Mouse (Mus musculus) kidney, embryonic 14.5 days (tissue): ENCODE data around the gene Pitpnm3. TPM values are rescaled to one million over a fixed set of nuclear protein-coding genes. Genes with fewer than 3 reads are reported as not detected.

Experiments
- ATAC-seq: fragments of 200-750 bp; cut with Nextera tagmentation; 2 replicates; pipeline ENCODE4 v1.8.0; 2017; ENCODE audit warnings: moderate number of reproducible peaks, mild to moderate bottlenecking, moderate TSS enrichment, moderate library complexity; ENCODE audit not compliant: low FRiP score, low TSS enrichment
- H3K27ac ChIP-seq: fragments of 300-500 bp; sonication (generic); 2 replicates; pipeline ENCODE4 v1.5.1; 2014; ENCODE audit warnings: low read depth, mild to moderate bottlenecking, low read length, moderate library complexity, mixed read lengths
- H3K27me3 ChIP-seq: fragments of 300-500 bp; sonication (generic); 2 replicates; pipeline ENCODE4 v1.6.1; 2014; ENCODE audit warnings: mild to moderate bottlenecking, low read length; ENCODE audit not compliant: control insufficient read depth, insufficient read depth
- H3K36me3 ChIP-seq: fragments of 300-500 bp; sonication (generic); 2 replicates; pipeline ENCODE4 v1.6.1; 2014; ENCODE audit warnings: low read length, mixed read lengths; ENCODE audit not compliant: control insufficient read depth, insufficient read depth
- H3K4me1 ChIP-seq: fragments of 300-500 bp; sonication (generic); 2 replicates; pipeline ENCODE4 v1.6.1; 2014; ENCODE audit warnings: low read length, mixed read lengths; ENCODE audit not compliant: control insufficient read depth, insufficient read depth
- H3K4me2 ChIP-seq: fragments of 300-500 bp; sonication (generic); replicated peaks from 2 replicates; pipeline ENCODE4 v1.6.1; 2014; ENCODE audit warnings: low read depth, mild to moderate bottlenecking, low read length
- H3K4me3 ChIP-seq: fragments of 300-500 bp; sonication (generic); 2 replicates; pipeline ENCODE4 v1.5.1; 2014; ENCODE audit warnings: mild to moderate bottlenecking, low read length
- H3K9ac ChIP-seq: fragments of 300-500 bp; sonication (generic); 2 replicates; pipeline ENCODE4 v1.6.1; 2014; ENCODE audit warnings: low read depth, mild to moderate bottlenecking, low read length, moderate library complexity
- H3K9me3 ChIP-seq: fragments of 300-500 bp; sonication (generic); 2 replicates; pipeline ENCODE4 v1.6.1; 2016; ENCODE audit warnings: low read length; ENCODE audit not compliant: control insufficient read depth
- WGBS: fragments of 180-500 bp; shearing (Covaris S2); extraction: QIAGEN DNeasy Blood & Tissue Kit; methylation state at CpG from one replicate; pipeline ENCODE4 v1.1.7; 2014; 5-methylcytosine and 5-hydroxymethylcytosine counted together
- polyA plus RNA-seq: library from polyadenylated mRNA; unstranded; fragments of >200 nt; fragmentation: Nextera tagmentation; extraction: Ambion mirVana; gene quantifications from 2 replicates; pipeline ENCODE4 v1.2.1, GENCODE M21; 2014

The Pitpnm3 gene
- polyA plus RNA-seq, 1 experiment from 2014 or later = 0.09 TPM

- Histone ChIP-seq H3K4me2 (peak overlapping the region; percentile 73), H3K9me3 (no peaks in the 10 kb centered on the region), H3K9ac (peak overlapping the region; percentile 63), H3K27me3 (no peaks in the 10 kb centered on the region), H3K27ac (no peak overlapping the region), H3K4me1 (peaks cover 23% of the 10 kb centered on the region), H3K4me3 (peak overlapping the region; percentile 70), H3K36me3 (peaks cover 19% of the 10 kb centered on the region)
- ATAC-seq = no peak
- WGBS = 1% methylated on average over 14 of the region's 14 CpGs
These were observed 92.9 kb downstream of the Pitpnm3 start for GRCm38 (mm10) chr11:72042631-72043030.

- Histone ChIP-seq H3K4me1 (peaks cover 23% of the 10 kb centered on the region), H3K27ac (peak within 1 kb of the TSS; percentile 45), H3K4me3 (peak within 1 kb of the TSS; percentile 70), H3K36me3 (peaks cover 19% of the 10 kb centered on the region), H3K9ac (peak within 1 kb of the TSS; percentile 63), H3K27me3 (no peaks in the 10 kb centered on the region), H3K4me2 (peak within 1 kb of the TSS; percentile 73), H3K9me3 (no peaks in the 10 kb centered on the region)
- ATAC-seq = peak; percentile 91
- WGBS = under 1% methylated on average over 52 of the region's 52 CpGs
These were observed 93.6 kb downstream of the Pitpnm3 start, which contains the start of gene Pimreg for GRCm38 (mm10) chr11:72041768-72042607. Gene Pimreg (plus strand): TSS chr11:72042032.

GRCm38 (mm10) chr11:72041290-72041767 lies 94.2 kb downstream of the Pitpnm3 start:
- 14% methylated on average over 6 of the region's 6 CpGs for WGBS
- H3K27me3 ChIP-seq = no peaks in the 10 kb centered on the region
- H3K4me1 ChIP-seq = peaks cover 23% of the 10 kb centered on the region
- H3K9ac ChIP-seq = 0 out of 2 replicates have a peak overlapping the region, but pooled peaks have one; percentile 8
- H3K36me3 ChIP-seq = peaks cover 18% of the 10 kb centered on the region
- H3K9me3 ChIP-seq = no peaks in the 10 kb centered on the region
- peak overlapping the region; percentile 73 for H3K4me2 ChIP-seq
- H3K27ac ChIP-seq = peak overlapping the region; percentile 45
- peak overlapping the region; percentile 70 for H3K4me3 ChIP-seq
- ATAC-seq = peak; percentile 14; the same call in 1 of the 2 replicates

- no peak overlapping the region for H3K27ac ChIP-seq
These were observed 95.8 kb downstream of the Pitpnm3 start for GRCm38 (mm10) chr11:72039599-72040386.

GRCm38 (mm10) chr11:72037996-72038395 lies 97.6 kb downstream of the Pitpnm3 start:
- no peaks in the 10 kb centered on the region; the same call in 1 of the 2 replicates for H3K27me3 ChIP-seq
- ATAC-seq = no peak
- no peak overlapping the region for H3K4me3 ChIP-seq
- no peak overlapping the region for H3K4me2 ChIP-seq
- peaks cover 16% of the 10 kb centered on the region for H3K4me1 ChIP-seq
- H3K36me3 ChIP-seq = no peaks in the 10 kb centered on the region
- 5% methylated on average over 4 of the region's 4 CpGs for WGBS
- H3K9me3 ChIP-seq = no peaks in the 10 kb centered on the region
- no peak overlapping the region for H3K9ac ChIP-seq
- H3K27ac ChIP-seq = no peak overlapping the region

More at GRCm38 (mm10) chr11:72039599-72040386, 95.8 kb downstream of the Pitpnm3 start:
- Histone ChIP-seq H3K4me3 (no peak overlapping the region), H3K9ac (no peak overlapping the region), H3K4me2 (no peak overlapping the region), H3K36me3 (peaks cover 2% of the 10 kb centered on the region; the same call in 1 of the 2 replicates), H3K4me1 (peaks cover 23% of the 10 kb centered on the region), H3K9me3 (no peaks in the 10 kb centered on the region), H3K27me3 (no peaks in the 10 kb centered on the region)
- no peak for ATAC-seq
- 40% methylated on average over 16 of the region's 16 CpGs for WGBS

GRCm38 (mm10) chr11:72037409-72037808 lies 98.2 kb downstream of the Pitpnm3 start, which contains the start of gene Aipl1:
Gene Aipl1 (minus strand): TSS chr11:72037509.
- ATAC-seq = no peak
- Histone ChIP-seq H3K9me3 (no peaks in the 10 kb centered on the region), H3K36me3 (no peaks in the 10 kb centered on the region), H3K4me2 (no peak within 1 kb of the TSS), H3K27me3 (no peaks in the 10 kb centered on the region; the same call in 1 of the 2 replicates), H3K27ac (no peak within 1 kb of the TSS), H3K4me3 (no peak within 1 kb of the TSS), H3K9ac (no peak within 1 kb of the TSS), H3K4me1 (peaks cover 14% of the 10 kb centered on the region)
- WGBS = 80% methylated on average over 4 of the region's 4 CpGs

- no peak for ATAC-seq
- Histone ChIP-seq H3K4me2 (no peak overlapping the region), H3K27ac (no peak overlapping the region), H3K27me3 (peaks cover 10% of the 10 kb centered on the region), H3K9me3 (no peaks in the 10 kb centered on the region), H3K4me1 (no peaks in the 10 kb centered on the region), H3K4me3 (no peak overlapping the region), H3K9ac (no peak overlapping the region), H3K36me3 (no peaks in the 10 kb centered on the region)
- 87% methylated on average over 3 of the region's 3 CpGs for WGBS
These were observed 103.0 kb downstream of the Pitpnm3 start for GRCm38 (mm10) chr11:72032589-72032988.

- Histone ChIP-seq H3K4me3 (no peak overlapping the region), H3K4me1 (no peaks in the 10 kb centered on the region), H3K27me3 (peaks cover 10% of the 10 kb centered on the region), H3K27ac (no peak overlapping the region), H3K4me2 (no peak overlapping the region), H3K9me3 (no peaks in the 10 kb centered on the region), H3K9ac (no peak overlapping the region), H3K36me3 (no peaks in the 10 kb centered on the region)
- no peak for ATAC-seq
- 77% methylated on average over 4 of the region's 4 CpGs for WGBS
These were observed 103.5 kb downstream of the Pitpnm3 start for GRCm38 (mm10) chr11:72032091-72032490.
